Mouse (Mus musculus): ENCODE data around the gene Olfr744.
"Not testable (repeated sequence)": the region's sequence is repeated elsewhere in the genome, so short reads cannot be mapped to it uniquely, and the experiment has no call there.

Gene Olfr744
- long read RNA-seq, experiment 1, result 0 reads
- long read RNA-seq, experiment 2, result 0 reads

DNA sequence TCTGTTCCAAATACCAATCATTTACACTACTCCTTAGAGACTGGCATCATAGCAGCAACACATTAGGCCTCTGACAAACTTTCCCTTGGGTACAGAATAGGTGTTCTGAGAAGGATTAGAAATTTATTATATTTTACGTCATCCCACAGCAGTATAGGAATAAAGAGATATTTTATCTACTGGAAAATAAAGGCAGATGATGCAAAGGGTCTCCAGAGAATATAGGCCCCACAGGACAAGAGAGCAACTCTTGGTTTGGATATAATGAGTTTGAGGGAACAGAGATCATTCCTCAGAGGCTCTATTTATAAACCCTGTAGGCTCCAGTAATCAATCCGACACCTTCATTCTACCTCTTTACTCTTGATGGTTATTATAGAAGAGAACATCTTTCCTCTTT lies at the start of gene Olfr744:
Gene Olfr744, plus strand, starts transcription at position 301 of the 400 bp plus-strand sequence.
- intact Hi-C loops (cut with DNase I), result no loop called here

DNA sequence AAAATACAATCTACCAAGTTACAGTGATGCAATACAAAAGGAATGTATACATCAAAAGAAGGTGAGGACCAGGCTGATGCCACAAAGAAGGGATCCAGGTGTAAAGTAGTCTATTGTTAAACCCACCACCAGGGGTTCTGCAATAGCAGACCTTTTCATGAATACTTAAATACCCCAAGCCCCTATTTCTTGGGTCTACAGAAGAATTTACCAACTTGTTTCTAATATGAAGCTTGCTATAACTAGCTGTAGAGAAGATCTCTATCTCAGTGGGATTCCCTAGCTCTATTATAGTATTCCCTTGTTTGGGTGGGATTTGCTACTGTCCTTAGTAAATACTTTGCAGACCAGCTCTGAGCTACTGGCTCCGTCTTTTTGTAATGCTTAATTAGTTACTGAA lies 41.6 kb upstream of the Olfr744 start:
- intact Hi-C loops (cut with DNase I), result not testable (repeated sequence)

DNA sequence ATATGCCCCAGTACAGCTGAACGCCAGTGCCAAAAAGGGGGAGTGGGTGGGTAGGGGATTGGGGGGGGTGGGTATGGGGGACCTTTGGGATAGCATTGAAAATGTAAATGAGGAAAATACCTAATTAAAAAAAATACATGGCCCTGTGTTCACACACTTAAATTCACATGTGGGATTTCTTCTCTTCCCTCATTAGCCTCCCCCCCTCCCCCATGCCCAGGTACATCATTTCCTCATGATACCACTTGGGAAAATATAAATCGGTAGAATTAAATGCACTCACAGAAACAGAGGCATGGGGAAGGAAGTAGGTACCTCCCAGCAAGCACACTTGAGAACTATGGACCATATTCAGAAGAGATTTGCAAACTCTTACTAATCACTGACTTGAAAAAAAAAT lies 24.4 kb downstream of the Olfr744 start, which contains the start of gene Olfr745:
Gene Olfr745, plus strand, starts transcription at position 301 of the 400 bp plus-strand sequence.
- intact Hi-C loops (cut with DNase I), result no loop called here

DNA sequence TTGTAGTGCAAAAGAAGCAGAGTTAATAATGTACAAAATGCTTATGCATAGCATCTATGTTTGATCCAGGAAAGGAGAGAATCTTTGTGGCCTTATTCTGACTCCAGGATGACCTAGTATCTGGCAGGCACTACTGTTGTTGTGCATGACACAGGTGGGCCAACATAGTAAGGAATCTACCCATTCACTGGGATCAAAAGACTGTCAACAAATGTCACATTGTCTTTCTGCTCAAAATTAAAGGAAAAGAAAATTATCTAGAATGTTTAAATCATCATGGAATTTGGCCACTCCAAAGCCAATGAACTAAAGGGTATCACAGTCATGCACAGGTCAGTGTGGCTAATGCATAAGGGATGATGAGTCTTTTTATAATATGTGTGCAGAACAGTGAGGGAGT lies 32.1 kb downstream of the Olfr744 start, which contains the start of gene Olfr746:
Gene Olfr746, plus strand, starts transcription at position 301 of the 400 bp plus-strand sequence.
- intact Hi-C loops (cut with DNase I), result no loop called here
